Mouse (Mus musculus) left cerebral cortex, adult 18-20 months (tissue): ENCODE data around the gene Wwc2. TPM values are rescaled to one million over a fixed set of nuclear protein-coding genes. Genes with fewer than 3 reads are reported as not detected.
"Not testable (repeated sequence)": the region's sequence is repeated elsewhere in the genome, so short reads cannot be mapped to it uniquely, and the experiment has no call there.

Experiments used
- DNase-seq, 2 experiments: peaks; one replicate each; pipeline ENCODE4 v3.0.0; 2021 to 2022; ENCODE audit warnings: low spot score in 2 of 2, mixed read lengths in 1 of 2
- total RNA-seq, 2 experiments: library from RNA; stranded (reverse); gene quantifications; 2 replicates each; pipeline ENCODE4 v1.2.3; 2021

Wwc2 gene
- total RNA-seq, 2 experiments from 2014 or later: 22.4 to 22.8 TPM

DNA sequence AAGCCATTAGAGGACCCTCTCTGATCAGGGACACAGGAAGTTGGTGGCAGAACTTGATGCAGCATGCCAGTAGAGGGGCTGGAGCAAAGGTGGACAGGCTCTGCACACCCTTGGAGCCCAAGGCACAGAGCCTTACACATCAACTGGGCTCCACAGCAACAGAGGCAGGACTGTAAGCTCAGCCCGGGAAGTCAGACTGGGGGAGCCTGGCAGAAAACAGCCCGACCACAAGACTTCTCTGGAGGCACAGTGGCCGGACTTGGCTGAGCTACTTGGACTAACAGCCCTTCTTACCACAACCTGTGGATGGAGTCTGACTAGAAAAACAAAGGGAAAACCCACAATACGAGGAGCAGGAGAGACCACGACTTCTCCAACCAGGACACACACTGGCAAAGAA is 137.4 kb downstream of the Wwc2 start:
- no peak for DNase-seq

DNA sequence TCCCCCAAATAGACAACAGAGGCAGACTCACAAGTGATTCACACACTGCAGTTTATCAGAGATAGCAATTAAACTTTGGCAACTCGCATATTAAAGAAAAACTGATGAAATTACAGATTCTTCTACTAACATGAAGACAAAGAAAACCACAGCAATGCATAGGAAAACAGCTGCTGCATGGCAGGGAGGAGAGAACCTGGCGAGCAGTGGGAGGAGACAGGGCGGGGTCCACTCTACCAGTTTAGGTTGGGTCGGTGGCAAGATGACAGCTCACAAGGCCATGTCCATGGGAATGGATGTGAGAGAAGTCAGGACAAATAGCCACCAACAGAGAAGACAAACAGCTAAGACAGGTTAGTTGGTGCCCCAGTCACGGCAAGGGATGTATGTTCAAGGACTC is 138.0 kb downstream of the Wwc2 start:
- no peak for DNase-seq

DNA sequence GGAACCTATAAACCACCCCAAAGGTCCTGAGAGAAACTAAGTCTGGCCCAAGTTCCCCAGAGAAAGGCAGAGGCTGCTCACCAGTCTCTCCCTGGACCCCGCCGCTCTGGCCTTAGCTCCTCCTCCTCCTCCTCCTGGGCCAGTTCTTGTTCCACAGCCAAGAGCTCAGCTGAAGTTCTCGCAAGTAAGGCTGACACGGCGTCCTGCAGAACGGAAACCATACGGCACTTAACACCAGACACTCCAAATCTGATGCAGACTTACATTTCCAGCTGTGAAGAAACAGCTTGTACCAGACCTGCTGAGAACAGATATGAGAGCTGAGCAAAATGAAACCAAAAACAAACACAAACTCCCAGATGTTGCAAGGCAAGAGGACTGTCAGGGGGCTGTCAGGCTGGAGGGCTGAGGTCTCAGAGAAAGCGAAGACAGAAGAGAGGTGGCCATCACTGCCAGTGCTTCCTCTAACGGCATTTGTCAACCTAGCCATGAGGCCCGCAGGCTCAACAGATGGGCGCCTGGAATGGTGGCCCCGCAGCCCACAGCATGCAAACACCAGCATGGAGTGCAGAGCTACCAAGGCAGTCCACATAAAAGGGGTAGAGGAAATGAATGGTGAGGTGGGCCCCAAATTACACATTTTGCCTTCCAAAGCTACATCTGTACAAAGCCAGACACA is 138.8 kb downstream of the Wwc2 start:
- DNase-seq: peak in 1 of 2 experiments; percentile 17

DNA sequence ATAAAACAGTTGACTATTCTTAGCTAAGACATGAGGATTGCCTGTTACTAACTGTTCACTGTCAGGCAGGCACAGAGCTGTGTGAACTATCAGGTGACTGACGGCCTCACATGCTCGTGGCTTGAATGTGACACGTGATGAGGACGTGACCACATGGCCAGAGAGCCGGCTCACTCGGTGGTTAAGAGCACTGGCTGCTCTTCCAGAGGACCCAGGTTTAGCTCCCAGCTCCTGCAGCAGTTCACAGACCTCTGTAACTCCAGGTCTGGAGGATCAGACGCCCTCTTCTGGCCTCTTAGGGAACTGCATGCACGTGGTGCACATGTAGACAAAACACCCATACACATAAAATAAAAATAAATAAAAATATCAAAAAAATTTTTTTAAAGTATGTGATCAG is 140.9 kb downstream of the Wwc2 start:
- DNase-seq: no peak

DNA sequence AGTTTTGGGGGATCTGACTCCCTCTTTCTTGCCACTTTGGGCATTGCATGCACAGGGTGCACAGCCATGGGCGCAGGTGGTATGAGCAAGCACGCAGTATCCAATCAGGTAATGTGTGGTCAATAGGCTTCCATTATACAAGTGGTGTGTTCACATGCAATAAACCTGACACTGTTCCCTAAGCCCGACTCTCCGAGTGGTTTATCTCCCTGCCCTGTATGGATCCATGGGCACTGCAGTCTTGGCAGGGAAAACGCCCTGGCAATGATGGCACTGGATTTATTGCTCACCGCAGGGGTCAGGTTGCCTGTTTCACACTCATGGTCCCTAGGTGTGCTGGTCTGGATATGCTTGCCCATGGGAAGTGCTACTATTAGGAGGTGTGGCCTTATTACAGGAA is 142.8 kb downstream of the Wwc2 start:
- no peak for DNase-seq

DNA sequence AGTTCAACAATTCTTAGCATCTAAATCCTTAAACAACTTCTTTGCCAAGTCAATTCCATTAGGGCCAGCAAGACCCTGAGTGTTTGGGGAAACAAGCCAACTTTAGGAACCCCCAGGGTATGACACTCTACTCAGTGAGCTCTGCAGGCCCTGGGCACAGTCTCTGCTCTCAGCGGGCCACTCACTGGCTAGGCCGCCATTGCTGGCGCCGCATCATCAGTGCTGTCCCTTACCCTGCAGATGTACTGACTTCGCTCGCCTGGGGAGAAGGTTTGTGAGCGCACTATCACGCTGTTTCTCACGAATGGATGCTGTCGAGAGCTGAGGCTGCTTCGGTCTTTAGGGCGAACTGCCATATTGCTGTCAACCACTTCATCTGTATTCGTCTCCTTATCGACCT is 143.6 kb downstream of the Wwc2 start:
- DNase-seq: no peak

DNA sequence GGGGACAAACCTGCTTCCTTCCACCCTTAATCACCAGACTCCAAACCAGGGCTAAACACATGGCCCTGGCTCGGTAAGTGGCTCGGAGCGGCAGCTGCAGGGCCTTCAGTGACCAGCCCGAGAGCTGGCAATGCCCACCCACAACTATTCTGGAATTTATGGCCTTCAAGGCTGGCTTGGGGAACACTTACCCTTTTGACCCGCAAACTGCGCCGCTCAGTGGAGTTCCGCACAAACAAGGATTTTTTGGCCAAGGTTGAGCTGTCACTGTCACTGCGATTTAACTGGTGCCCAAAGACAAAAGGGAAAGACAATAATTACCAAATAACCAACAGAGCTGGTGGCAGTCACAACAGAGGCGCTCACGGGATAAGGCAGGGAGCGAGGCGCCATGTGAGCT is 144.8 kb downstream of the Wwc2 start:
- no peak for DNase-seq

DNA sequence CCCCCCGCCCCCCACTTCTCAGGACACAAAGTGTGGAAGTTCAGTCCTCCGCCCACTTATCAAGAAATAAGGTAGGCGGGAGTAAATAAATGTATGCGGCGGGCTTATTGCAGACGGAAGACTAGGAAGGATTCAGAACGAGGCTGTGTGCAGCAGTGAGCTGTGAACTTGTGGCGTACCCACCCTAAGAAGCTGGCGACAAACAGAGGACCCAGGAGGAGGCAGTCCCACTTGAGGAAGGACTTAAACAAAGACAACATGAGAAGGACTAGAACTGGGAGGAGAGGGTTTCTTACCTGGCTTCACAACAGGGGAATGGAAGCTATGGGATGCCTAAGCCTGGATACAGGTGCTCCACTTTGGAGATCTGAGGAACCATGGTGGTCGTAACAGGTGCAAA is 147.1 kb downstream of the Wwc2 start:
- no peak for DNase-seq

DNA sequence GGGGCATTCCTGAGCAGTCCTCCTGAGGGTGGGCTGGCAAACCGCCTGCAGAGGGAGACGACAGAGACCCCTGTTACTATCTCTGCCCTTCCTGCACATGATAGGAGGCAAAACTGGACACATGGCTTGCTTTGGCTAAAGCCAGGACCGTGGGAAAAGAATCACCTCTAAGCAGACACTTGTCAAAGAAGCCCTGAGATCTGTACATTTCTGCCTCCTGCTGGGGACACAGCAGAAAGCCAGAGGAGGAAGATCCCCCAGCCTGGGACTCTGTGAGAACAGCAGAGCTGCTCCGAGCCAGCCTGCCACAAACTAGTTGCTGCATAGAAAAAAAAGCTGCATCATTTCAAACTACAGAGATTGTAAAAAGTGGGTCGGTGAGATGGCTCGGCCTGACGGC is 147.7 kb downstream of the Wwc2 start:
- no peak for DNase-seq

DNA sequence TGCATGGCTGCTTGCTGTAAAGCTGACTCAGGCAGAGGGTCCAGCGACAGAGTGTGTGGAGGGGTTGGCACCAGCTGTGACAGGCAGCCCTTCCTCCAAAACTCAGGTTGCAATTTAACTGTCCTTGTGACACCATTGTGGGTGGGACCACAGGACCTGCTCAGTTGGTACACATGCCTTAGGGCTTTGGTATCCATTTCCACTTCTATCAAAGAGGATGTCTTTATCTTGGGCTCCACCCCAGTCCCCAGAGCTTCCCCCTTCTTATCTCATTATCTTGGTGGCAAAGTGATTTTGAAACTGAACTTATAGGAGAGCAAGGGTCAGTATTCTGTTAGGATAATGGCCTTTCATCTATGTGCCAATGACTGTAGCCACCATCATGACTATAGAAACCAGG is 156.8 kb downstream of the Wwc2 start:
- no peak for DNase-seq

DNA sequence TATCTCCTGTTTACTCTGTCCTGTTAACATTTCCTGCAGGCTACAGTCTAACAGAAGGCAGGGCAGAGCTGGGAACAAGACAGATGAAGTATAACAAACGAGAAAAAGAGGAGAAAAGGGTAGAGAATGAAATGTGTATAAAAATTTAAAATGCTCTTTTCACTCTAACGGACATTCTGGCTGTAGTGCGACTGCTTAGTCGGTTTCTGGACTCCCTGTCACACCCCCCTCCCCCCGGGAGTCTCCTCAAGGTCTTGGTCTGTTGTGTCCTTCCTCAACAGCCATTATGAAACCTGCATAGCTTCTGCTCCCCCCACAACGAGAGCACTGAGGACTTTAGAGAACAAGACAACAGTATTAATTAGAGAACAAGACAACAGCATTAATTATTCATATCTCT is 158.1 kb downstream of the Wwc2 start:
- no peak for DNase-seq

DNA sequence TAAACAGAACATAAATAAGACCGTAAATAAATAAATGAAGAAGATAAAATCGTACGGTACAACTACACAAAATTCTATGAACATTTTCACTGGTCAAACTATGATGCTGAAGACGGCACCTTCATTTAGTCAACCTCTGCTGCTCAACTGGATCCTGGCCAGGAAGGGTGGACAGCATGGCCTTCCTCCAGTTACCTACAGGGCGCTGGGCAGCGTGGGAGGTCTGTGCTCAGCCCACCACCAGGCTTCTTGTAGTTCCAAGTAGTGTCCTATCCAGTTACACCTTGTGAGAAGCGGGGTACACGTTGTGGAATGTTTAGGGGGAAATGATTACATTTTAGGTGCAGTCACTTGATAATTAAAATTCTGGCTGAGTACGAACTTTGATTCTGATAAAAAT is 163.8 kb downstream of the Wwc2 start:
- no peak for DNase-seq

DNA sequence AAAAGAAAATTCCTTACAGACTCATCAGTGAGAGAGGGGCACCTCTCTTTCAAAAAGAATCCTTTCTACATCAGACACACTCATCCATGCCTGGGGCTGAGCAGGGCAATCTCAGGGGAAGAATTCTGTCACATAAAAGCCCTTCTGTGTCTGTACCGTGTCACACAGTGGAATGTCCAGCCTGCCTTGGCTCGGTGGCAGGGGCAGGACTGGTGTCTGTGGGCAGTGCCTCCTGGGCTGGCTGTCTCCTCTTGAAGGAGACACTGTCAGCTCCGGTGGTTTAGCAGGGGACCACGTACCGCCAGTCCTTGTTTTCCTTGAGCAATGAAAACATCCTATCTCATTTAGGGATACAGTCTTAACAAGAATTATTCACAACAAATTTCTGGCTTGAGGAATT is 165.1 kb downstream of the Wwc2 start:
- DNase-seq: no peak

DNA sequence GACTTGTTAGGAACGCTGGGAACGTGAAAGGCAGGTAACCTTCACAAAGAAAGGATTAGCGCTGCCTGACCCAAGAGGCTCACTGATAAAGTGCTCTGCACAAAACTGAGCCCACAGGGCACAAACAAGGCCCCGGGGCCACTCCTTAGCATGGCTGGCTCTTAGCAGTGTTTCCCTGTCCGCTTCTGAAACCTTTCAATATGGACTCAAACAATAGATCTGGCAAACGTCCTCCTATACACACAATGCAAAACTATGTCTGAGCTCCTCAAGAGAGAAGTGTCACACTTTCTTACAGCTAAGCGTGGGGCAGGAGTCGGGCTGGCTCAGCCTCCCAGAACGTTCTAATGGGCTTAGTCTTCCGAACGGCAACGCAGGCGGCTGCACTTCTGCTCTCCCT is 166.5 kb downstream of the Wwc2 start, which contains the start of gene Cldn22:
Gene Cldn22, plus strand, starts transcription at position 301 of the 400 bp plus-strand sequence.
- no peak for DNase-seq

DNA sequence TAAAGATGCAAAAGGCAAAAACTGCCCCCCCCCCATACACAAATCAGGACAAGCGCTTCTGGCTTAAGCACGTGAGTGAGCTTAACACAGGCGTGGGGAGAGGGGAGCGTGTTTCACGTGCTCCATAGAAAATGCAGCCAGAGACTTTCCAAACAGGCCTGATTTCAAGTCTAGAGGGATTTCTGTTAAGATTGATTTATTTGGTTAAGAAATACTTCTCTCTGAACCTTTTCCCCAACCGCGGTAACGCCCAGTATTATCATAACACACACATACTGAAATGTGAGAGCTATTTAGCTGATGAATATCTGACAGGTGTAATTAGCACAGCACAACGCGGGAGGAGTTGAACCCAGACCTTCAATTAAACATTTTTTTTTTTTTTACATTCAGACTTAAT is 166.9 kb downstream of the Wwc2 start:
- DNase-seq: no peak

DNA sequence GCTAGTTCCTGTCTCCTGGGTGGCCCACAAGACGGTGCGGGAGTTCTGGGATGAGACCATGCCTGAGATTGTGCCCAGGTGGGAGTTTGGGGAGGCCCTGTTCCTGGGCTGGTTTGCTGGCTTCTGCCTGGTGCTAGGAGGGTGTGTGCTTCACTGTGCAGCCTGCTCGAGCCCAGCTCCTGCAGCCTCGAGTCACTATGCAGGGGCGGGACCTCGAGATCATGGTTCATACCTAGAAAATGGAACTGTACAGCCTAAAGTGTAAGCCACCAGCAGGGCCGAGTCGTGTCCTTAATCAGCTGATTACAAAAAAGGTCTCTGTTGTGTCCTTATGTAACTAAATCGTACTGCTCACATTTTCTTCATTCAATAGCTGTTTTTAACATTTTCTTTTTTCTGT is 168.2 kb downstream of the Wwc2 start:
- DNase-seq: not testable (repeated sequence)

DNA sequence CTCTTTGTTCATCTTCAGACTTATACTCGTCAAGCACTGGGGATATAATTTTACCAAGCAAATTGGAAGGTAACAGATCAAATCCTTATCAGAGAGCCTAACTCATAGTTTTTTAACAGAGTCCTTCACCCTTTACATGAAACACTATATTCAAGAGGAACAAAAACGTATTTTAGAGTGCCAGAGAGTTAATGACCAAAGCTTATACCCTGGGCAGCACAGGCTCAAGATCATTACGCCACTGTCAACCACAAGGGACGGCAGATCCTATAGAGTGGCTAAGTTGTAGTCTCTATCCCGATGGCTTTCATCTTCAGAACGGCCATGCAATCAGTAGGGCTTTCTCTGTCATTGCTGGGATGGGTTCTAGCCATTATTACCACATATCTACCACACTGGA is 168.9 kb downstream of the Wwc2 start, which contains the start of gene Cldn24:
Gene Cldn24, plus strand, starts transcription at position 301 of the 400 bp plus-strand sequence.
- DNase-seq: no peak

DNA sequence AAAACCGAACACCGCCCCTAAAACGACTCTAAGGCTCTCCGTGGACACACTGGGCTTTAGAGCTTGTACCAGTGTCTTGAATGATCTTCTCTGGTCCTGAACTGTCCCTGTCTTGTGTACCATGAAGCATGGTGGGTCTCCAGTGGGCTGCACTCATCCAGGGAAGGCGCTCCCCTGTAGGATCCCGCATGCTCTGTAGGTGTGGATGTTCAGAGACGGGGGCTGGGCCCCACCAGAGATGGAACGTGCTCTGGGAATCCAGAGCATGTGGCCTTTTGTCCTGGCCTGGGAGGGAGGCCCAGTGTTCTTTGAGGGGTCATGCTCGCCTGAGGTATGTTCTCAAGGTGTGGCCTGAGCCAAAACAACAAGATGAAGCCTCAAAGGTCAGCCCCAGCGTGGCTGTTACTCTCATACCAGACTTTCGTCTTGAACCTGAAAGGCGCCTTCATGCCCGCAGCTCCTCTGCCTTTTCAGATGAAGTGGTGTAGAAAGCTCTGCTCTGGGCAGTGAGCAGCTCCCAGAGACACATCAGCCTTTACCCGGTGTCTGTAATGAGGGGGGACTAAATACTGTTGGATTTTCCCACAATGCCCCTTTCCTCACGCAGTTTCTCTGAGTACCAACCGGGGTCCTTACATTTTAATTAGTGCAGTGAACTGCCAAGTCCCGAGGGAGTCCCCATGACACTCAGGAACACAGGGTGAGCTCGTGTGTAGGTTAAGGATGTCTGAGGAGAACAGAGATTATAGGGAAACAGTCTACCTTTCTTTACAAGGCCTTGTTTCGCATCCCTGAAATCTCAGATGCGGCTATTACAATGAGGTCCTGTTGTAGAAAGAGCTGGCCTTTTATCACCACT is 169.6 kb downstream of the Wwc2 start:
- no peak for DNase-seq

DNA sequence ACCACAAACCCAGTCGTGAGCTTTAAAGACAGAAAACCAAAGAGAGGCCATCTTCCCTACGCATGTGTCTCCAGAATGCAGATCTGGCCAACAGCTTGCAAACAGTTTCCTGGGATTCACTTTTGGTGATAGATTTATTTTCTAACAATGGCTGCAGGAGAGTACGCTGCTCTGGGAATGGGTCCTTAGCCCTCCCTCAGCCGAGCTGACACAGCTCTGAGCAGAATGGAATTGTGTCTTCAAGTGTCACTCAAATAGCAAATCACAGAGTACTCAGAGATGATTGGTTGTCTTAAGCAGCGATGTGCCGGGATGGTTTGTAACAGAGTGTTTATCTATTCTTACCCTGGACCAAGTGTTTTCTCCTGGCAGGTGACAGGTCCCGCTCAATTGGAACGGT is 171.7 kb downstream of the Wwc2 start:
- no peak for DNase-seq

DNA sequence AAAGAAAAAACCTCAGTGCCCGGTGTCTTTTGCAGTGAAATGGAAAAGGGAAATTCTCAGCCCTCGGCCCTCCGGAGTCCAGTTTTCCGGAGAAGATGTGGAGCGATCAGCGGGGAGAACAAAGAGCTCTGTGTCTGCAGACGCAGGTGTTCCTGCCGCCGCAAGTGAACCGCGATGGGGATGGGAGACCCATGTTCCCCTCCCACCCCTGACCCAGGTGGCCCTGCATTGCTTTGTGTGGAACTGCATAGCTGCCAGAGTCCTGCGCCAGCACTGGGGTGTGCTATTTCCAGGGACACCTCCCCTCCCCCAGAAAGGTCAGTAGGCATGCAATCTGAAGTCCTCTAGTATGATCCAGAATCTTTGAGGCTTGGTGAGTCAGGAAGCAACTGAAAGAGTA is 179.5 kb downstream of the Wwc2 start:
- no peak for DNase-seq

DNA sequence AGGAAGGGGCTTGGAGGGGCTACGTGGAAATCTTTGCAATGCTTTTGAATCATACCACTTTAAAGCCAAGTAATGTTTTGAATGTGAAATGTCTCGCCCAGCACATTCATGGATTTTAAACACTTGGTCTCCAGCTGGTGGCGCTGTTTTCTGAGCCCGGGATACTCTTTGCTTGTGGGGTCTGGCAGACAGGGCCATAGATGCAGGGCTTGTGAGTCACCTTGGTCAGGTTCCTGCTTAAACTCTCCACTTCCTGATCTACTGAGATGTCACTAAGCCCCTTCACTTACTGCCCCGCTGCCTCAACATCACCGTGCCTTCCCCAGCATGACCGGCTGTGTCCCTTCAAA is 180.1 kb downstream of the Wwc2 start:
- no peak for DNase-seq

DNA sequence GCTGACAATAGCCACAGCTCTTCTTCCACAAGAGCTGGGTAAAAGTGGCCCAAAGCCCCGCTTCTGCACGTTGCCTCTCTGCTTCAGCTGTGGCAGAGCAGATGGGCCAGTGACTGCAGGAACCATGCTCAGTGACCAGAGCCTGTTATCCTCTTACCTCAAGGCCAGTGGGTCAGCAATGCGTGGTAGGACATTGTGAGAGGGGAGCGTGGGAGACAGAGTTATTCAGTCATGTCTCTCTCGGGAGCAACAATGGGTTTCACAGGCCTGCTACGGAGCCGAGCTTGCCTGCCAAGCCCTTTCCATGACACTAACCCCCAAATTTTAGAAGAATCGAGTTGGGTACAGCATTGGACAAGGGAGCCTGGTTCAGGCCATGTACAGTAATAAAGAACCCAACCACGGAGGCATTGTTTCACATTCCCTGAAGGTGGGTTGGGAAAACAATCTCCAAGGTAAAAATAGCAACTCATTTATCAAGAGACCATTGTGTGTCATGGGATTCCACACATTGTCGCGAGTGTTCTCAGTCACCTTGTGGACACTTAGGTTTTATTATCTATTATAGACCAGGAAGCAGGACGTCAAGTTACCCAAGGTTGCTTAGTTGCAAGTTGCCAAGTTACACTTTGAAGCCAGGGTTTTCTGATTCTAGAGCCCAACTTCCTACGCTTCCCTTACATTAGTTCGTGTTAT is 180.6 kb downstream of the Wwc2 start:
- DNase-seq: no peak
